In genomic region chr9:29428322-29428721, GRCm38 (mm10) we compare ENCODE assay signal across 9 mouse cellular contexts.
A peak's percentile ranks its signal among the peaks of the same experiment; 100 is the strongest.
DNase-seq lines count a peak whose midpoint lies in the region; ATAC-seq lines count a peak whose summit lies in the region.
"Had no signal": no experiment of that assay in that cellular context is flagged by ENCODE, and none has a peak within 500 bp of the region (broad histone marks: within the 10 kb centered on the region; RNA-seq: fewer than 3 reads in every experiment).

No protein-coding gene starts in this region.

- no peak overlapping the region for H3K9ac ChIP-seq in heart, embryonic 15.5 days

- H3K36me3 ChIP-seq in heart, embryonic 10.5 days: no peaks in the 10 kb centered on the region
- no peaks in the 10 kb centered on the region for H3K36me3 ChIP-seq in heart, embryonic 15.5 days
- no peaks in the 10 kb centered on the region for H3K36me3 ChIP-seq in limb, embryonic 10.5 days
- H3K36me3 ChIP-seq: G1E had no signal

- peak; percentile 18 to 31 for DNase-seq in heart, adult 18-20 months
- DNase-seq in heart, embryonic 10.5 days (ENCODE audit: low spot score): no peak
- peak; percentile 79 for DNase-seq in embryo, embryonic 10 days (ENCODE audit: low spot score)
- peak; percentile 83 for DNase-seq in limb, embryonic 10.5 days (ENCODE audit: low spot score)
- no peak for DNase-seq in urinary bladder, adult 18-20 months (ENCODE audit: low spot score in 2 of 2)
- no peak for DNase-seq in MN1 (ENCODE audit: low spot score)

- 0 out of 2 replicates have a peak, but pooled peaks have one; percentile 18 for ATAC-seq in heart, embryonic 15.5 days (replicated peaks; ENCODE audit: insufficient number of reproducible peaks, insufficient read depth, low FRiP score, low read depth)
- no peak for ATAC-seq in megakaryocyte, adult 5-6 weeks (ENCODE audit: poor library complexity, severe bottlenecking)

- no peak overlapping the region for H3K4me3 ChIP-seq in heart, embryonic 10.5 days
- no peak overlapping the region for H3K4me3 ChIP-seq in heart, embryonic 15.5 days
- H3K4me3 ChIP-seq in limb, embryonic 10.5 days: no peak overlapping the region

- H3K9me3 ChIP-seq in heart, embryonic 10.5 days: no peaks in the 10 kb centered on the region
- no peaks in the 10 kb centered on the region for H3K9me3 ChIP-seq in heart, embryonic 15.5 days (replicated peaks)
- H3K9me3 ChIP-seq in limb, embryonic 10.5 days (replicated peaks): no peaks in the 10 kb centered on the region

- H3K27ac ChIP-seq in heart, embryonic 10.5 days: no peak overlapping the region
- no peak overlapping the region for H3K27ac ChIP-seq in heart, embryonic 15.5 days
- H3K27ac ChIP-seq in limb, embryonic 10.5 days: peak overlapping the region; percentile 58

- H3K4me2 ChIP-seq in heart, embryonic 15.5 days: peak overlapping the region; percentile 33; the same call in 1 of the 2 replicates

- 25% methylated on average over 7 of the region's 7 CpGs for WGBS in heart, embryonic 10.5 days
- 11% methylated on average over 7 of the region's 7 CpGs for WGBS in heart, embryonic 15.5 days
- WGBS in limb, embryonic 10.5 days: 16% methylated on average over 7 of the region's 7 CpGs

- H3K4me1 ChIP-seq in heart, embryonic 10.5 days: peaks cover 12% of the 10 kb centered on the region
- peaks cover 8% of the 10 kb centered on the region for H3K4me1 ChIP-seq in heart, embryonic 15.5 days (replicated peaks)
- peaks cover 21% of the 10 kb centered on the region for H3K4me1 ChIP-seq in limb, embryonic 10.5 days

- peaks cover 43% of the 10 kb centered on the region for H3K27me3 ChIP-seq in heart, embryonic 10.5 days (ENCODE audit: insufficient read depth, poor library complexity, severe bottlenecking)
- H3K27me3 ChIP-seq in heart, embryonic 15.5 days: peaks cover 16% of the 10 kb centered on the region; the same call in 1 of the 2 replicates
- H3K27me3 ChIP-seq in limb, embryonic 10.5 days (ENCODE audit: low read depth, poor library complexity, severe bottlenecking): peaks cover 40% of the 10 kb centered on the region

Comparison
In these comparisons a context has a peak if more than half of its experiments do, and no peak if none do; other contexts are left out.
1. DNase-seq: peak in heart, adult 18-20 months (2 of 2), embryo, embryonic 10 days (single experiment) and limb, embryonic 10.5 days (single experiment); none in heart, embryonic 10.5 days (single experiment), urinary bladder, adult 18-20 months (0 of 2) and MN1 (single experiment).